Mouse (Mus musculus): ENCODE data around the gene Ugt1a10.

- no peak for TF ChIP-seq CTCF (conservative IDR thresholded peaks at IDR 0.05; ENCODE audit: insufficient read depth, insufficient read length, low read depth, low read length)
- TF ChIP-seq POLR2A (IDR thresholded peaks at IDR 0.05; ENCODE audit: low read depth, low read length) = no peak
These were observed 78.8 kb downstream of the Ugt1a10 start for GRCm38 (mm10) chr1:88133908-88134456.

All from kidney, adult 2 months (tissue).